Mouse (Mus musculus) neural tube, embryonic 12.5 days (tissue): ENCODE data around the gene Iqce. TPM values are rescaled to one million over a fixed set of nuclear protein-coding genes. Genes with fewer than 3 reads are reported as not detected.

ENCODE experiments used
- ATAC-seq: fragments of 200-750 bp; cut with Nextera tagmentation; 2 replicates; pipeline ENCODE4 v1.8.0; 2017; ENCODE audit warnings: low read depth, mild to moderate bottlenecking, moderate TSS enrichment, moderate library complexity; ENCODE audit not compliant: low FRiP score
- H3K27ac ChIP-seq: fragments of 300-500 bp; sonication (generic); 2 replicates; pipeline ENCODE4 v1.5.1; 2016
- H3K27me3 ChIP-seq: fragments of 300-500 bp; sonication (generic); replicated peaks from 2 replicates; pipeline ENCODE4 v1.6.1; 2016; ENCODE audit warnings: mild to moderate bottlenecking
- H3K36me3 ChIP-seq: fragments of 300-500 bp; sonication (generic); 2 replicates; pipeline ENCODE4 v1.6.1; 2016; ENCODE audit warnings: mild to moderate bottlenecking
- H3K4me1 ChIP-seq: fragments of 300-500 bp; sonication (generic); 2 replicates; pipeline ENCODE4 v1.6.1; 2016
- H3K4me2 ChIP-seq: fragments of 300-500 bp; sonication (generic); replicated peaks from 2 replicates; pipeline ENCODE4 v1.6.1; 2016; ENCODE audit warnings: mild to moderate bottlenecking
- H3K4me3 ChIP-seq: fragments of 300-500 bp; sonication (generic); 2 replicates; pipeline ENCODE4 v1.5.1; 2016
- H3K9ac ChIP-seq: fragments of 300-500 bp; sonication (generic); 2 replicates; pipeline ENCODE4 v1.6.1; 2016; ENCODE audit warnings: mild to moderate bottlenecking
- H3K9me3 ChIP-seq: fragments of 300-500 bp; sonication (generic); 2 replicates; pipeline ENCODE4 v1.6.1; 2016; ENCODE audit warnings: mild to moderate bottlenecking
- whole genome bisulfite sequencing: fragments of 180-500 bp; shearing (Covaris S2); methylation state at CpG from one replicate; pipeline ENCODE4 v1.1.7; 2016; 5-methylcytosine and 5-hydroxymethylcytosine counted together
- polyA plus RNA-seq: library from polyadenylated mRNA; unstranded; fragments of >200 nt; fragmentation: Nextera tagmentation; extraction: Ambion mirVana; gene quantifications from 2 replicates; pipeline ENCODE4 v1.2.1, GENCODE M21; 2016

Gene Iqce
- polyA plus RNA-seq, 1 experiment from 2014 or later, result 29.5 TPM

DNA sequence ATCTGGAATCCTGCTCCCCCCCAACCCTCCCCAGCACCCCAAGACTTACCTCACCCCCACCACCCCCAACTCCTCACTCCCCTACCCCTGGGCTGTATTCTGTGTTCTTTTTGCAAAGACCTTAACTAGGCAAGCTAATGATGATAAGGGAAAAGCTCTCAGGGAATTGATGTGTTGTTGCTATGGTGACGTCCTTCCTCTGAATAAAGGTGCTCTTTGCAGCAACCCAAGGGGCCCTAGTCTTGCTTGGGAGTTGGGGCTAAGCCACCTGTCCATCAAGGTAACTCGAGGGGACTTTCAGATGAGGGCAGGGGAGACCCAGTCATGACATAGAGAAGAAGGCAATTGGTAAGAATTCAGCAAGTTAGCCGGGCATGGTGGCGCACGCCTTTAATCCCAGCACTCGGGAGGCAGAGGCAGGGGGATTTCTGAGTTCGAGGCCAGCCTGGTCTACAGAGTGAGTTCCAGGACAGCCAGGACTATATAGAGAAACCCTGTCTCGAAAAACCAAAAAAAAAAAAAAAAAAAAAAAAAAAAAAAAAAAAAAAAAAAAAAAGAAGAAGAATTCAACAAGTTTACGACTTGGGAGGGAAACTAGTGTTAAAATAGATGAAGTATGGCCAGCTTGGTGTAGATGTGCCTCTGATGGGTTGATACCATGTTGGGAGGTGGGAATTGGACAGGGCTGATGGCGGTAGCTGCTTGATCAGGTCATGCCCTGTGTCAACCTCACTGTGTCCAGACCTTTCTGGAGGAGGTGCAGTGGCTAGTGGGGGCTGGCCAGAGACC, 86.7 kb downstream of the Iqce start:
- Histone ChIP-seq H3K36me3 (peaks cover 38% of the 10 kb centered on the region), H3K27me3 (no peaks in the 10 kb centered on the region; the same call in 1 of the 2 replicates), H3K9ac (no peak overlapping the region), H3K4me1 (peaks cover 31% of the 10 kb centered on the region), H3K27ac (no peak overlapping the region), H3K4me3 (no peak overlapping the region), H3K9me3 (no peaks in the 10 kb centered on the region), H3K4me2 (no peak overlapping the region)
- WGBS, result 84% methylated on average over 10 of the region's 10 CpGs
- no peak for ATAC-seq

DNA sequence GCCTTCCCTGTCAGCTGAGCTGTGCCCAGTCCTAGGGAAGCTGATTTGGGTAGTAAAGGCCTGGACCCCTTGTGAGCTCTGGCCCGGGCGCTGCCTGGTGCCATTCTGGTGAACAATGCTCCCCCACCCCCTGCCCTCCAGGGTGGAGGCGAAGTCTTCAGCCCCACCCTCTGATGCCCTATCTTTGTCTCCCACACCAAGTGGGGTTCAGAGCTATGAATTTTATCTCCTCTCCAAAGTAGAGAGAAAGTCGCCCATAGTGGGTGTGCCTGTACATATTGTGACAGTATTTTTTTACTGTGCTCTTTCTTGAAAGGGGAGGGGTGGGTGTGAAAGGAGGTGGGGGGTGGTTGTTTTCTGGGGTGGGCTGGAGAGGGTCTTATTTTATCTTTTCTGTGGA, 87.3 kb downstream of the Iqce start:
- H3K9me3 ChIP-seq, result no peaks in the 10 kb centered on the region
- H3K9ac ChIP-seq, result no peak overlapping the region
- H3K4me2 ChIP-seq, result no peak overlapping the region
- WGBS, result 82% methylated on average over 4 of the region's 4 CpGs
- H3K27ac ChIP-seq, result no peak overlapping the region
- peaks cover 38% of the 10 kb centered on the region for H3K4me1 ChIP-seq
- H3K4me3 ChIP-seq, result no peak overlapping the region
- H3K27me3 ChIP-seq, result no peaks in the 10 kb centered on the region; the same call in 1 of the 2 replicates
- H3K36me3 ChIP-seq, result peaks cover 38% of the 10 kb centered on the region
- ATAC-seq, result no peak

DNA sequence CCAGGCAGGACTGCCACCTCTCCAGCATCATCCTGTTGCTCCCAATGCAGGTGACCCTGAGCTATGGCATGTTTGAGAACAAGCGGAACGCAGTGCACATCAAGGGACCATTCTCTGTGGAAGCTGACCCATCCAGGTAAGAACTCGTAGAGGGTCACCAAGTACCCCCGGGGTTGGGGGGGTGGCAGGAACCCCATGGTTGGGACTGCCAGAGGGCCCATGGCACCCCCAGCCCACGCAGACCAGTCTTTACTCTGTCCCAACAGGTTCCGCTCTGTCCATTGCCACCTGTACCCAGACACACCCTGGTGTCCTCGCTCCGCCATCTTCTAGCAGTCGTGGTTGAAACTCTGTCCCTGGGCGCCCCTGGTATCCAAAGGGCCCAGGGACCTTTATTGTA, 88.0 kb downstream of the Iqce start:
- Histone ChIP-seq H3K4me1 (peaks cover 45% of the 10 kb centered on the region), H3K27me3 (no peaks in the 10 kb centered on the region; the same call in 1 of the 2 replicates), H3K27ac (no peak overlapping the region), H3K4me3 (no peak overlapping the region), H3K4me2 (no peak overlapping the region), H3K9me3 (no peaks in the 10 kb centered on the region), H3K9ac (no peak overlapping the region), H3K36me3 (peaks cover 38% of the 10 kb centered on the region)
- no peak for ATAC-seq
- WGBS, result 94% methylated on average over 10 of the region's 10 CpGs

DNA sequence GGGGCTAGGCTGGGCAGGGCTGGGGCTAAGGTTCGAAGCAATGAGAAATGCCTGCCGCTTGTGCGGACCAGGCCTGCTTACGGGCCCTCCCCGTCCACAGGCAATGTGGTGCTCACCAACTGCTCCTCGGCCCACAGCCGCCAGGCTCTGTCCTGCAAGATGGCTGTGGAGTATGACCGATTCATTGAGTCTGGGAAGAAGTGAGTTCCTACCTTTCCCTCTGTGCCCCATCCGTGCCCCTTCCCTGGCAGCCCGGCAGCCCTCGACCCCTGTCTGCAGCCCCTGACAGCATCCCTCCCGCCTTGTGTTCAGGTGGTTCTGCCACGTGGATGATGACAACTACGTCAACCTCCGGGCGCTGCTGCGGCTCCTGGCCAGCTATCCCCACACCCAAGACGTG, 90.0 kb downstream of the Iqce start:
- 0 out of 2 replicates have a peak overlapping the region, but pooled peaks have one; percentile 95 for H3K27ac ChIP-seq
- no peak for ATAC-seq
- peak overlapping the region; percentile 80 for H3K4me2 ChIP-seq
- 27% methylated on average over 18 of the region's 18 CpGs for WGBS
- H3K9me3 ChIP-seq, result no peaks in the 10 kb centered on the region
- H3K36me3 ChIP-seq, result peaks cover 38% of the 10 kb centered on the region
- peaks cover 65% of the 10 kb centered on the region for H3K4me1 ChIP-seq
- peak overlapping the region; percentile 65 for H3K4me3 ChIP-seq
- no peaks in the 10 kb centered on the region; the same call in 1 of the 2 replicates for H3K27me3 ChIP-seq
- H3K9ac ChIP-seq, result peak overlapping the region; percentile 87

Other genes with a start within 250 kb of the Iqce start
- 17.5 and 19.2 TPM in 2 replicates for gene Chst12, start 196.8 kb downstream of the Iqce start, polyA plus RNA-seq
- gene Grifin, start 137.3 kb downstream of the Iqce start, polyA plus RNA-seq, result not detected in 2 replicates
- gene Lfng, start 95.1 kb downstream of the Iqce start, polyA plus RNA-seq, result 30.5 and 34.5 TPM in 2 replicates
- gene Ttyh3, start 53.3 kb downstream of the Iqce start, polyA plus RNA-seq, result 79.6 and 83.3 TPM in 2 replicates
- gene Brat1, start 2.6 kb upstream of the Iqce start, polyA plus RNA-seq, result 25.2 TPM in 2 replicates
- gene Amz1, start 21.7 kb upstream of the Iqce start, polyA plus RNA-seq, result 0.91 and 1.5 TPM in 2 replicates
- 77.6 and 85.3 TPM in 2 replicates for gene Gna12, start 128.1 kb upstream of the Iqce start, polyA plus RNA-seq